Mouse (Mus musculus): ENCODE results near the gene Tbc1d5.

DNA sequence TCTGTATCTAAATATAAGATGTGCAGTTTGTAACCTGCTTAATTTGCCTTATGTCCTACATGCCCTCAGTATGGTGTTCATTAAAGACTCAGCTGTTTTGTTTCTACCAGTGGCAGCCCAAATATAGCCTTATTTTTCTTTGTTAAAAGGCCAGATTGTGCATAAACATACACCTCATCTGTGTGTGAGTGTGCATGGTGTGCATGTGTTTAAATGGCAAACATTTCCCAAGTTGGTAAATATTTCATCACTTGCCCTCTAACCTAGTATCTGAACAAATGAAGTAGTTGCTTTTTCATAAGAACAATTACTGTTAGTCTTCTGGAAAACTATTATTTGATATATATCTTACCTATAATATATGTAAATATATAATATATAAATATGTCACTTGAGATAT is 165.2 kb downstream of the Tbc1d5 start:
- TF ChIP-seq CTCF (IDR thresholded peaks at IDR 0.05; ENCODE audit: low read depth) (no peak), EP300 (IDR thresholded peaks at IDR 0.05; ENCODE audit: low read depth) (no peak)
